Mouse (Mus musculus) liver, postnatal 0 days (tissue): ENCODE measurements at regions not wholly inside any gene's neighbourhood (a gene's known extent, or its start where the extent isn't known, plus 50 kb on each side); places are given as distances from the start of the nearest gene placed in this dataset.

Experiments
- CTCF ChIP-seq: sonication (generic); IDR thresholded peaks from 2 replicates; pipeline ENCODE4 v1.5.1; 2016; ENCODE audit warnings: antibody characterized with exemption, low read depth
- EP300 ChIP-seq: IDR thresholded peaks from 2 replicates; pipeline ENCODE4 v1.6.1; 2016; ENCODE audit warnings: antibody characterized with exemption, low read depth, mild to moderate bottlenecking

- TF ChIP-seq CTCF (no peak), EP300 (no peak)
Observed at GRCm38 (mm10) chr11:45622701-45623100, 229.2 kb upstream of the Clint1 start.
